Mouse (Mus musculus) liver, postnatal 0 days (tissue): ENCODE measurements around the gene Gpsm3.

Source experiments
- CTCF ChIP-seq: sonication (generic); IDR thresholded peaks from 2 replicates; pipeline ENCODE4 v1.5.1; 2016; ENCODE audit warnings: antibody characterized with exemption, low read depth
- EP300 ChIP-seq: IDR thresholded peaks from 2 replicates; pipeline ENCODE4 v1.6.1; 2016; ENCODE audit warnings: antibody characterized with exemption, low read depth, mild to moderate bottlenecking

GRCm38 (mm10) chr17:34640778-34641601 lies 51.4 kb downstream of the Gpsm3 start:
- TF ChIP-seq EP300: no peak
- peak; percentile 28 for TF ChIP-seq CTCF
